Mouse (Mus musculus): ENCODE measurements around the gene A430078G23Rik. TPM values are rescaled to one million over a fixed set of nuclear protein-coding genes. Genes with fewer than 3 reads are reported as not detected.
A peak's percentile ranks its signal among the peaks of the same experiment; 100 is the strongest.
"Not testable (repeated sequence)": the region's sequence is repeated elsewhere in the genome, so short reads cannot be mapped to it uniquely, and the experiment has no call there.

Gene A430078G23Rik
- polyA plus RNA-seq, 1 experiment: 28.3 TPM

DNA sequence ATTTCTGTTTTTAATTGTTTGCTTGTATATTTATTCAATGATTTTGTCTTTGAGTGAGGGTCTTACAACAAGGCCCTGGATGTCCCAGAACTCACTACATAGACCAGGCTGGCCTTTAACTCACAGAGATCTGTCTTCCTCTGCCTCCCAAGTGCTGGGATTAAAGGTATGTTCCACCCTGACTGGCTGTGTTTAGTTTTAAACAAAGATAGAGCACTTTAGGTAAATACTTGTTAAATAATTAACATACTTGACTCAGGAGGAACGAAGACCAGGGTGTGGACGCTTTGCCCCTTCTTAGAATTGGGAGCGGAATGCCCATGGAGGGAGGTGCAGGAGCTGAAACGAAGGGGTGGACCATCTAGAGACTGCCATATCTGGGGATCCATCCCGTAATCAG, 36.6 kb upstream of the A430078G23Rik start:
- WGBS: 90% methylated on average over 5 of the region's 5 CpGs
- no peaks in the 10 kb centered on the region for H3K27me3 ChIP-seq (ENCODE audit: control insufficient read depth, insufficient read depth, low read length)
- TF ChIP-seq CTCF (IDR thresholded peaks at IDR 0.05; ENCODE audit: extremely low read depth, insufficient read depth, insufficient read length, insufficient replicate concordance): no peak
- no peak for TF ChIP-seq POLR2A (IDR thresholded peaks at IDR 0.05; ENCODE audit: low read depth, low read length)
- no peak overlapping the region for H3K27ac ChIP-seq (ENCODE audit: insufficient read depth, low read length)
- H3K36me3 ChIP-seq (ENCODE audit: control insufficient read depth, insufficient read depth, low read length): no peaks in the 10 kb centered on the region
- DNase-seq (ENCODE audit: low read depth in 1 of 2, low spot score in 2 of 2): no peak
- H3K4me3 ChIP-seq (ENCODE audit: extremely low read depth, insufficient read depth, insufficient read length): no peak overlapping the region
- peaks cover 2% of the 10 kb centered on the region; the same call in 1 of the 2 replicates for H3K4me1 ChIP-seq (ENCODE audit: control insufficient read depth, insufficient read depth, insufficient read length)

DNA sequence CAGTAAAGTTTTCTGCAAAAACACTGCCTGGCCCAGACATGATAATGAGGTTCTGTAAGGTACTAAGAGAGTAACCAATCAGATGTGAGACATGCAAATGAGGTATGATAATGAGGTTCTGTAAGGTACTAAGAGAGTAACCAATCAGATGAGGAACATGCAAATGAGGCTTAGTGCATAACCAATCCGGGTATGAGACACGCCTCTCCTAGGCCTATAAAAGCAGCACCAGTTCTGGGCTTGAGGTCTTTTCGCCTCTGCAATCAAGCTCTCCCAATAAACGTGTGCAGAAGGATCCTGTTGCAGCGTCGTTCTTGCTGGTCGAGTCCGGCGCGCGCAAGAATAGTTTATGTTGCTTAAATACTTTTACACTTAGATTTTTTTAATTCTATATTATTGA, 33.9 kb upstream of the A430078G23Rik start:
- WGBS: 93% methylated on average over 11 of the region's 11 CpGs
- not testable (repeated sequence) for H3K27me3 ChIP-seq (ENCODE audit: control insufficient read depth, insufficient read depth, low read length); H3K27ac ChIP-seq (ENCODE audit: insufficient read depth, low read length); H3K4me3 ChIP-seq (ENCODE audit: extremely low read depth, insufficient read depth, insufficient read length); H3K36me3 ChIP-seq (ENCODE audit: control insufficient read depth, insufficient read depth, low read length); DNase-seq (ENCODE audit: low read depth in 1 of 2, low spot score in 2 of 2); H3K4me1 ChIP-seq (ENCODE audit: control insufficient read depth, insufficient read depth, insufficient read length)

DNA sequence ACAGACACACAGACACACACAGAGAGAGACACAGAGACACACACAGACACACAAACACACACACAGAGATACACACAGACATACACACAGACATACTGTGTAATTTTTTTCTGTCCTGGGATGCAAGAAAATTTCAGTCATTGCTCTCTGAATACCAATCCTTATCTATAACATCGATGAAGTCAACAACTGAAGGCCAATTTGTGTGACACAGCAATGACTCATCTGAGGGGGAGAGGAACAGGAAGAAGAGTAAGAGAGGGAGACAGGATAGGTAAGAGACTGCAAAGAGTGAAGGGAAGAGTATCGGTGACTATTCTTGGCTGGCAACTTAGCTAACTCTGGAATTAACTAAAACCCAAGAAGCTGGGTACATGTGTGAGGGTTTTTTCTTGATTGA, 29.0 kb upstream of the A430078G23Rik start:
- Histone ChIP-seq H3K27me3 (ENCODE audit: control insufficient read depth, insufficient read depth, low read length) (no peaks in the 10 kb centered on the region), H3K36me3 (ENCODE audit: control insufficient read depth, insufficient read depth, low read length) (no peaks in the 10 kb centered on the region), H3K4me3 (ENCODE audit: extremely low read depth, insufficient read depth, insufficient read length) (no peak overlapping the region), H3K27ac (ENCODE audit: insufficient read depth, low read length) (no peak overlapping the region), H3K4me1 (ENCODE audit: control insufficient read depth, insufficient read depth, insufficient read length) (peaks cover 9% of the 10 kb centered on the region)
- 61% methylated on average over 2 of the region's 2 CpGs for WGBS
- DNase-seq (ENCODE audit: low read depth in 1 of 2, low spot score in 2 of 2): no peak
- TF ChIP-seq CTCF (IDR thresholded peaks at IDR 0.05; ENCODE audit: extremely low read depth, insufficient read depth, insufficient read length, insufficient replicate concordance) (no peak), POLR2A (IDR thresholded peaks at IDR 0.05; ENCODE audit: low read depth, low read length) (no peak)

DNA sequence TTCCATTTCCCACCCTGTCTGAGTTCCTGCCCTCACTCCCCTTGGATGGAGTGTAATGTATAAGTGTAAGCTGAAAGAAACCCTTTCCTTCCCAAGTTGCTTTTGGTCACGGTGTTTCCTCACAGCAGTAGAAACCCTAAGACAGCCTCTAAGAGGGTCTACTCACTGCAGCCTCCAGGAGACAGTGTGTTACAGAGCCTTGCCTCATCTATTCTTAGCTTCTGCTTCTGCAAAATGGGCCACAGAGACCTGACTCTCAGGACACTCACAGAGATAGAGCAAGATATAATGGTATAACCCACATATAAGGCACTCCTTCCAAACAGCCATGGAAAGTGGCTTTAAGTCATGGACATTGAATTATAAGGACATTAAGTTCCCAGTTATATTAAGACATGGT, 26.2 kb upstream of the A430078G23Rik start:
- WGBS: 42% methylated on average over 1 of the region's 1 CpGs
- Histone ChIP-seq H3K4me3 (ENCODE audit: extremely low read depth, insufficient read depth, insufficient read length) (no peak overlapping the region), H3K27me3 (ENCODE audit: control insufficient read depth, insufficient read depth, low read length) (no peaks in the 10 kb centered on the region), H3K36me3 (ENCODE audit: control insufficient read depth, insufficient read depth, low read length) (no peaks in the 10 kb centered on the region), H3K27ac (ENCODE audit: insufficient read depth, low read length) (no peak overlapping the region), H3K4me1 (ENCODE audit: control insufficient read depth, insufficient read depth, insufficient read length) (peaks cover 9% of the 10 kb centered on the region)
- no peak for DNase-seq (ENCODE audit: low read depth in 1 of 2, low spot score in 2 of 2)
- TF ChIP-seq POLR2A (IDR thresholded peaks at IDR 0.05; ENCODE audit: low read depth, low read length) (no peak), CTCF (IDR thresholded peaks at IDR 0.05; ENCODE audit: extremely low read depth, insufficient read depth, insufficient read length, insufficient replicate concordance) (no peak)

DNA sequence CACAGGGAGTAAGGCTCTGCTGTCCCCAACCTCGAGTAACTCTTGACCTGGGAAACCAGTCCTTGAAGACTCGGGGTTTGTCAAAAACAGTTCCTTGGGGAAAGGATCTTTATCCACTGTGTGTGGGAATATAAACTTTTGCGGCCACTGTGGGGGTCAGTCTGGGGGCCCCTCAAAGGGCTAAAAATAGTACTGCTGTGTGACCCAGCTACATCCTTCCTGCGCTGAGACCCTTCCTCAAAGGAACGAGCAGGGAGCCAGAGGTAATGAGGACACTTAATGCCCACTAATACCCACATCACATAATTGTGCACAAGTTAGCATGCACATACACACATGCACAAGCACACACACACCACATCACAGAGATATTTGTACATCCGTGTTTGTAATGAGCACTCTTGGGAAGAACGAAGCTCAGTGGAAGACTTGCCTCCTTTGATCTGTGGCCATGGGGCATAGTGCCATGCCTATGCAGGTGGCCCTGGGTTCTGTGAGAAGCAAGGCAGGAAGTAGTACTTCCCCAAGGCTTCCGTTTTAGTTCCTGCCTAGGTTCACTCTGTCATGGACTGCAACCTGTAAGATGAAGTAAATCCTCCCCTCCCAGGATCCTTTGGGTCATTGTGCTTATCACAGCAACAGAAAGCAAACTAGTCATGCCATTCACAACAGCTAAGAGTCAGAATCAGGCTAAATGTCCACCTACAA, 25.5 kb upstream of the A430078G23Rik start:
- no peak overlapping the region for H3K27ac ChIP-seq (ENCODE audit: insufficient read depth, low read length)
- TF ChIP-seq CTCF (IDR thresholded peaks at IDR 0.05; ENCODE audit: extremely low read depth, insufficient read depth, insufficient read length, insufficient replicate concordance): no peak
- TF ChIP-seq POLR2A (IDR thresholded peaks at IDR 0.05; ENCODE audit: low read depth, low read length): no peak
- DNase-seq (ENCODE audit: low read depth in 1 of 2, low spot score in 2 of 2): peak in 1 of 2 experiments; percentile 50
- H3K4me3 ChIP-seq (ENCODE audit: extremely low read depth, insufficient read depth, insufficient read length): no peak overlapping the region
- no peaks in the 10 kb centered on the region for H3K27me3 ChIP-seq (ENCODE audit: control insufficient read depth, insufficient read depth, low read length)
- peaks cover 9% of the 10 kb centered on the region for H3K4me1 ChIP-seq (ENCODE audit: control insufficient read depth, insufficient read depth, insufficient read length)
- 14% methylated on average over 8 of the region's 8 CpGs for WGBS
- H3K36me3 ChIP-seq (ENCODE audit: control insufficient read depth, insufficient read depth, low read length): no peaks in the 10 kb centered on the region

DNA sequence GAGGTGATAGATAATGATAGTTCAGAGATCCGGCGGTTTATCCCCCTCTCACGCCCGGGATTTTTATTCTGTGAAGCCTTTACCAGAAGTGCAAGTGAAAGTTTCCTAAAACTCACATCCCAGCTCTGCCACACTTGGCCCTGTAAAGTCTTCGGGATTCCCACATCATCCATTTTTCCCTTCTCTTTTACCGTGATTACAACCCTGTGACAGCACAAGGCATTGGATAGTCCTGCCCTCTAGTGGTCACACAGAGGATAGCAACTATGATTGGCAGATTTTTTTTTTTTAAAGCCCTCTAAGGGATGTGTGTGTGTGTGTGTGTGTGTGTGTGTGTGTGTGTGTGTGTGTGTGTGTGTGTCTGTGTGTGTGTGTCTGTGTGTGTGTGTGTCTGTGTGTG, 22.6 kb upstream of the A430078G23Rik start:
- no peak for TF ChIP-seq POLR2A (IDR thresholded peaks at IDR 0.05; ENCODE audit: low read depth, low read length)
- TF ChIP-seq CTCF (IDR thresholded peaks at IDR 0.05; ENCODE audit: extremely low read depth, insufficient read depth, insufficient read length, insufficient replicate concordance): peak; percentile 28; the same call in 1 of the 2 replicates
- DNase-seq (ENCODE audit: low read depth in 1 of 2, low spot score in 2 of 2): no peak
- H3K4me1 ChIP-seq (ENCODE audit: control insufficient read depth, insufficient read depth, insufficient read length): peaks cover 9% of the 10 kb centered on the region
- 48% methylated on average over 6 of the region's 6 CpGs for WGBS
- no peak overlapping the region for H3K27ac ChIP-seq (ENCODE audit: insufficient read depth, low read length)
- no peak overlapping the region for H3K4me3 ChIP-seq (ENCODE audit: extremely low read depth, insufficient read depth, insufficient read length)
- no peaks in the 10 kb centered on the region for H3K27me3 ChIP-seq (ENCODE audit: control insufficient read depth, insufficient read depth, low read length)
- no peaks in the 10 kb centered on the region for H3K36me3 ChIP-seq (ENCODE audit: control insufficient read depth, insufficient read depth, low read length)

DNA sequence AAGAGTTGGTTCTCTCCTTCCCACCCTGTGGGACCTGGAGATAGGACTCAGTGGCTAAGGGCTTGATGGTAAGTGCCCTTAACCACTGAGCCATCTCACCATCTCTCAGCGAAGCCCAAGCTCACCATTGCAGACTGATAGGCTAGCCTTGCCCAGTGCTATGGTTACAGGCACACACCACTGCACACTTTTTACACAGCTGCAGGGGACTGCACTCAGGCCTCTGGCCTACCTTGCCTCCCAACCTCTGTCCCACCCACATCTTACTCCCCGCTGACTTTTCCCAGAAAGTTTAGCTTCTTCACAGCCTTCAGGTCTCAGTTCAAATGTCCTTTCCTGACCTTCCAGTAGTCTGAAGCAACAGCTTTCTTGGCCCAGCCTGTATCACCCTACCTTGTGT, 21.5 kb upstream of the A430078G23Rik start:
- TF ChIP-seq CTCF (IDR thresholded peaks at IDR 0.05; ENCODE audit: extremely low read depth, insufficient read depth, insufficient read length, insufficient replicate concordance): no peak
- TF ChIP-seq POLR2A (IDR thresholded peaks at IDR 0.05; ENCODE audit: low read depth, low read length): no peak
- Histone ChIP-seq H3K4me3 (ENCODE audit: extremely low read depth, insufficient read depth, insufficient read length) (no peak overlapping the region), H3K27ac (ENCODE audit: insufficient read depth, low read length) (no peak overlapping the region), H3K27me3 (ENCODE audit: control insufficient read depth, insufficient read depth, low read length) (no peaks in the 10 kb centered on the region), H3K4me1 (ENCODE audit: control insufficient read depth, insufficient read depth, insufficient read length) (peaks cover 9% of the 10 kb centered on the region), H3K36me3 (ENCODE audit: control insufficient read depth, insufficient read depth, low read length) (no peaks in the 10 kb centered on the region)
- WGBS: 94% methylated on average over 2 of the region's 2 CpGs
- no peak for DNase-seq (ENCODE audit: low read depth in 1 of 2, low spot score in 2 of 2)
